Mouse (Mus musculus): Measurements from ENCODE around the gene Lrrc4c.

Lrrc4c gene

DNA sequence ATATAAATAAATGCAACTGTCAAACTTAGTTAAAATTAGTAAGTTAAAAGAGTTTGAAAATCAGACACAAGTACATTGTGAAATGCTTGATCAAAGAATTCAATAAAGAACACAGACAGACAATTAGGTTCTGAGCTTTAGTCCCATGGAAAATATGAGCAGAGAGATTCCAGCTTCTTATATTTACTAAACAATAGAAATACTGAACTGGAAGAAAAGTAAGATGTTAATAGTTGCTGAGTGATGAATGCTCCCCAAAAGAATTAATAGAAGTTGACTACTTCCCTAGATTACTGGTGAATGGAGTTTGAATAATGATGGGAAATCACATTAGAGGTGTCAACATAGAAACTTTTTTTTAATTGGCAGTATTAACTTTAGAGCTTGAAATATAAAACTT is 1323.7 kb downstream of the Lrrc4c start:
- DNase-seq: no peak

DNA sequence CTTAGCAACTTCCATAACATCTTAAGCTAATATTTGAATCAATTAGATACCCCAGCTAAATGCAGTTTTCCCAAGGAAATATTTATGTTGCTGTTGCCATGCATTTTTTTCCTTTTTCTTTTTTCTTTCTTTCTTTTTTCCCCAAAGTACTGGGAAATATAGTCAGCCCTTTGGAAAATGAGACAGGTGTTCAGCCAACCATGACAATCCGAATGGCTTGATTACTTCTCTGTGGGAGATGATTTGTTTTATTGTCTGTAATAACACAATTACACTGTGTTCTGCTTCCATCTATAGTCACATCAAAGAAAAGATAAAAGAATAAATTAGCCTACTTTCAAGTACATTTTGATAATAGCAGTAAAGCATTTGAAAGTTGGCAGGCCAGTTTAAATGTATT is 1334.7 kb downstream of the Lrrc4c start:
- DNase-seq: no peak
